ENCODE assay signal across 8 mouse cellular contexts in the genomic region with DNA sequence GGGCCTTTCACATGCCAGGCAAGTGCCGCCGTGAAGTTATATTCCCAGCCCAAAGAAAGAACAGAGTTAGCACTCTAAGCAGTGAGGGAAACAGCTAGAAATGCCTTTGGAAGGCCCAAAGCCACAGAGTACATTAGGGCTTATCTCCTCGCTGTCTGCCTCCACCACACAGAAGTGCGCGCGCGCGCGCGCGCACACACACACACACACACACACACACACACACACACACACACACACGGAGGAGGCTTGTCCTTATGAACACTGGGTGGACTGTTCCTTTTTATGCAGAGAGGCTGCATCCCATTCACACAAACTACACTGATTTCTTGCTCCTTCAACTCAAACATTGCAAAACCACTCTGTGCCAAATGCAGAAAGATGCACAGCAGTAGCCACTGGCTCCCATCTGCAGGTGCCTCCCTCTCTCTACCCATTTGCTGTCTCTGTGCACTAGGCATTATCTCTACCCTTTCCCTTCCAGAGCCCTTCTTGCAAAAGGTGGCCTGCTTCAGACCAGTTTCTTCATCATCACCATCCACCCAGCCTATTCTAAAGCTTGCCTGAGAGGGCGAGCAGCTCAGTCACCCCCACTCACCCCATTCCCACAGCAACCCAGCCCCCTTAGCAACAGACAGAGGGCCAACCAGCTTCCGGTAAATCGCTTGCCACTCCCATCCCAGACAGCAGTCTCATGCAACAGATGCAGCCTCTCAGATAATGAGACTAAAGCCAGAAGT.
A peak's percentile ranks its signal among the peaks of the same experiment; 100 is the strongest.
DNase-seq lines count a peak whose midpoint lies in the region; ATAC-seq lines count a peak whose summit lies in the region.

No protein-coding gene starts in this region.

- H3K9me3 ChIP-seq in hindbrain, embryonic 11.5 days (ENCODE audit: control insufficient read depth, low read length), result no peaks in the 10 kb centered on the region
- H3K9me3 ChIP-seq in liver, embryonic 11.5 days (ENCODE audit: control insufficient read depth, low read length), result no peaks in the 10 kb centered on the region

- H3K9ac ChIP-seq in hindbrain, embryonic 11.5 days (ENCODE audit: low read depth, low read length), result no peak overlapping the region
- peak overlapping the region; percentile 44 for H3K9ac ChIP-seq in liver, embryonic 11.5 days (ENCODE audit: low read depth, low read length)

- 72% methylated on average over 15 of the region's 15 CpGs for WGBS in hindbrain, embryonic 11.5 days
- 27% methylated on average over 15 of the region's 15 CpGs for WGBS in liver, embryonic 11.5 days

- H3K27ac ChIP-seq in hindbrain, embryonic 11.5 days (ENCODE audit: low read depth, low read length), result 0 out of 2 replicates have a peak overlapping the region, but pooled peaks have one; percentile 43
- H3K27ac ChIP-seq in liver, embryonic 11.5 days (ENCODE audit: low read depth, low read length), result peak overlapping the region; percentile 70

- peak; percentile 39 for ATAC-seq in frontal cortex, adult (ENCODE audit: low TSS enrichment)
- ATAC-seq in hindbrain, embryonic 11.5 days (ENCODE audit: low FRiP score), result peak; percentile 48
- ATAC-seq in liver, embryonic 11.5 days (replicated peaks; ENCODE audit: low FRiP score), result peak; percentile 90

- H3K4me1 ChIP-seq in hindbrain, embryonic 11.5 days (replicated peaks; ENCODE audit: control insufficient read depth, insufficient read depth, low read length), result peaks cover 14% of the 10 kb centered on the region
- H3K4me1 ChIP-seq in liver, embryonic 11.5 days (replicated peaks; ENCODE audit: control insufficient read depth, insufficient read depth, low read length), result peaks cover 30% of the 10 kb centered on the region

- no peak overlapping the region; the same call in 1 of the 2 replicates for H3K4me2 ChIP-seq in hindbrain, embryonic 11.5 days (replicated peaks; ENCODE audit: low read depth, low read length)
- peak overlapping the region; percentile 63 for H3K4me2 ChIP-seq in liver, embryonic 11.5 days

- no peak for DNase-seq in frontal cortex, postnatal 25 days (ENCODE audit: low spot score in 2 of 2)
- peak; percentile 80 for DNase-seq in c-Kit-positive CD71-positive TER-119-negative erythroid progenitor cells, embryonic 14.5 days (ENCODE audit: low read depth)
- DNase-seq in hindbrain, embryonic 11.5 days (ENCODE audit: low spot score), result peak; percentile 60
- peak; percentile 61 for DNase-seq in liver, embryonic 11.5 days (ENCODE audit: low spot score)
- DNase-seq in retina, embryonic 14.5 days (ENCODE audit: low spot score), result peak; percentile 66
- no peak for DNase-seq in gastrocnemius, postnatal 25 days
- no peak for DNase-seq in kidney, postnatal 36 days

- H3K36me3 ChIP-seq in hindbrain, embryonic 11.5 days (ENCODE audit: control insufficient read depth, insufficient read depth, low read length), result no peaks in the 10 kb centered on the region
- no peaks in the 10 kb centered on the region for H3K36me3 ChIP-seq in liver, embryonic 11.5 days (ENCODE audit: control insufficient read depth, insufficient read depth, low read length)

- H3K27me3 ChIP-seq in hindbrain, embryonic 11.5 days (ENCODE audit: control insufficient read depth, insufficient read depth, low read length), result no peaks in the 10 kb centered on the region
- peaks cover 12% of the 10 kb centered on the region for H3K27me3 ChIP-seq in liver, embryonic 11.5 days (replicated peaks; ENCODE audit: control insufficient read depth, insufficient read depth, low read length)

- no peak overlapping the region for H3K4me3 ChIP-seq in hindbrain, embryonic 11.5 days (ENCODE audit: low read depth, low read length)
- H3K4me3 ChIP-seq in liver, embryonic 11.5 days (ENCODE audit: low read depth, low read length), result peak overlapping the region; percentile 11; the same call in 1 of the 2 replicates

Comparison
In these comparisons a context has a peak if more than half of its experiments do, and no peak if none do; other contexts are left out.
1. ATAC-seq: peak in every context shown above with its lines; median percentile 90 in liver, embryonic 11.5 days; 48 in hindbrain, embryonic 11.5 days; 39 in frontal cortex, adult.
2. DNase-seq: peak in c-Kit-positive CD71-positive TER-119-negative erythroid progenitor cells, embryonic 14.5 days (single experiment), hindbrain, embryonic 11.5 days (single experiment), liver, embryonic 11.5 days (single experiment) and retina, embryonic 14.5 days (single experiment); none in frontal cortex, postnatal 25 days (0 of 2), gastrocnemius, postnatal 25 days (single experiment) and kidney, postnatal 36 days (0 of 2).